Mouse (Mus musculus): ENCODE results near the gene Gm20388. TPM values are rescaled to one million over a fixed set of nuclear protein-coding genes. Genes with fewer than 3 reads are reported as not detected.

The Gm20388 gene
- polyA plus RNA-seq, 1 experiment from 2014 or later, result not detected

GRCm38 (mm10) chr8:122727412-122727811 is 2816.8 kb downstream of the Gm20388 start:
- Histone ChIP-seq H3K9me3 (ENCODE audit: control insufficient read depth, low read length) (no peaks in the 10 kb centered on the region), H3K4me2 (ENCODE audit: low read depth, low read length) (no peak overlapping the region), H3K36me3 (ENCODE audit: control insufficient read depth, insufficient read depth, low read length) (no peaks in the 10 kb centered on the region), H3K27ac (ENCODE audit: low read length) (no peak overlapping the region), H3K9ac (ENCODE audit: low read length) (no peak overlapping the region), H3K4me3 (ENCODE audit: low read length) (no peak overlapping the region), H3K27me3 (ENCODE audit: control insufficient read depth, insufficient read depth, low read depth, low read length) (no peaks in the 10 kb centered on the region), H3K4me1 (replicated peaks; ENCODE audit: control insufficient read depth, insufficient read depth, low read length) (no peaks in the 10 kb centered on the region)
- 51% methylated on average over 5 of the region's 5 CpGs for WGBS
- no peak for ATAC-seq (ENCODE audit: low read depth)

- WGBS, result 16% methylated on average over 3 of the region's 3 CpGs
- Histone ChIP-seq H3K36me3 (ENCODE audit: control insufficient read depth, insufficient read depth, low read length) (no peaks in the 10 kb centered on the region), H3K9ac (ENCODE audit: low read length) (no peak overlapping the region), H3K4me3 (ENCODE audit: low read length) (no peak overlapping the region), H3K4me2 (ENCODE audit: low read depth, low read length) (no peak overlapping the region), H3K9me3 (ENCODE audit: control insufficient read depth, low read length) (no peaks in the 10 kb centered on the region), H3K4me1 (replicated peaks; ENCODE audit: control insufficient read depth, insufficient read depth, low read length) (no peaks in the 10 kb centered on the region), H3K27ac (ENCODE audit: low read length) (no peak overlapping the region), H3K27me3 (ENCODE audit: control insufficient read depth, insufficient read depth, low read depth, low read length) (no peaks in the 10 kb centered on the region)
- ATAC-seq (ENCODE audit: low read depth), result no peak
Observed at GRCm38 (mm10) chr8:122728630-122729029, 2818.0 kb downstream of the Gm20388 start.

- 73% methylated on average over 3 of the region's 3 CpGs for WGBS
- no peak overlapping the region for H3K4me3 ChIP-seq (ENCODE audit: low read length)
- no peaks in the 10 kb centered on the region for H3K4me1 ChIP-seq (replicated peaks; ENCODE audit: control insufficient read depth, insufficient read depth, low read length)
- no peaks in the 10 kb centered on the region for H3K36me3 ChIP-seq (ENCODE audit: control insufficient read depth, insufficient read depth, low read length)
- no peak overlapping the region for H3K4me2 ChIP-seq (ENCODE audit: low read depth, low read length)
- no peaks in the 10 kb centered on the region for H3K9me3 ChIP-seq (ENCODE audit: control insufficient read depth, low read length)
- H3K27ac ChIP-seq (ENCODE audit: low read length), result no peak overlapping the region
- no peak for ATAC-seq (ENCODE audit: low read depth)
- H3K27me3 ChIP-seq (ENCODE audit: control insufficient read depth, insufficient read depth, low read depth, low read length), result peaks cover 2% of the 10 kb centered on the region; the same call in 1 of the 2 replicates
- H3K9ac ChIP-seq (ENCODE audit: low read length), result no peak overlapping the region
Observed at GRCm38 (mm10) chr8:122735110-122735509, 2824.5 kb downstream of the Gm20388 start.

GRCm38 (mm10) chr8:122735542-122736473 is 2825.2 kb downstream of the Gm20388 start:
- Histone ChIP-seq H3K27me3 (ENCODE audit: control insufficient read depth, insufficient read depth, low read depth, low read length) (peaks cover 2% of the 10 kb centered on the region; the same call in 1 of the 2 replicates), H3K36me3 (ENCODE audit: control insufficient read depth, insufficient read depth, low read length) (no peaks in the 10 kb centered on the region), H3K9me3 (ENCODE audit: control insufficient read depth, low read length) (no peaks in the 10 kb centered on the region), H3K4me2 (ENCODE audit: low read depth, low read length) (no peak overlapping the region), H3K9ac (ENCODE audit: low read length) (no peak overlapping the region), H3K27ac (ENCODE audit: low read length) (no peak overlapping the region), H3K4me3 (ENCODE audit: low read length) (no peak overlapping the region), H3K4me1 (replicated peaks; ENCODE audit: control insufficient read depth, insufficient read depth, low read length) (no peaks in the 10 kb centered on the region)
- WGBS, result 37% methylated on average over 19 of the region's 19 CpGs
- 0 out of 2 replicates have a peak, but pooled peaks have one; percentile 23 for ATAC-seq (ENCODE audit: low read depth)

GRCm38 (mm10) chr8:122736623-122737022 is 2826.0 kb downstream of the Gm20388 start:
- Histone ChIP-seq H3K27me3 (ENCODE audit: control insufficient read depth, insufficient read depth, low read depth, low read length) (peaks cover 2% of the 10 kb centered on the region; the same call in 1 of the 2 replicates), H3K4me2 (ENCODE audit: low read depth, low read length) (no peak overlapping the region), H3K4me3 (ENCODE audit: low read length) (no peak overlapping the region), H3K27ac (ENCODE audit: low read length) (no peak overlapping the region), H3K9me3 (ENCODE audit: control insufficient read depth, low read length) (no peaks in the 10 kb centered on the region), H3K4me1 (replicated peaks; ENCODE audit: control insufficient read depth, insufficient read depth, low read length) (no peaks in the 10 kb centered on the region), H3K9ac (ENCODE audit: low read length) (no peak overlapping the region), H3K36me3 (ENCODE audit: control insufficient read depth, insufficient read depth, low read length) (no peaks in the 10 kb centered on the region)
- 85% methylated on average over 11 of the region's 11 CpGs for WGBS
- ATAC-seq (ENCODE audit: low read depth), result no peak

- H3K9ac ChIP-seq (ENCODE audit: low read length), result no peak overlapping the region
- no peaks in the 10 kb centered on the region for H3K9me3 ChIP-seq (ENCODE audit: control insufficient read depth, low read length)
- H3K4me1 ChIP-seq (replicated peaks; ENCODE audit: control insufficient read depth, insufficient read depth, low read length), result no peaks in the 10 kb centered on the region
- WGBS, result 49% methylated on average over 4 of the region's 4 CpGs
- H3K4me2 ChIP-seq (ENCODE audit: low read depth, low read length), result no peak overlapping the region
- ATAC-seq (ENCODE audit: low read depth), result no peak
- no peak overlapping the region for H3K4me3 ChIP-seq (ENCODE audit: low read length)
- H3K36me3 ChIP-seq (ENCODE audit: control insufficient read depth, insufficient read depth, low read length), result no peaks in the 10 kb centered on the region
- H3K27me3 ChIP-seq (ENCODE audit: control insufficient read depth, insufficient read depth, low read depth, low read length), result peaks cover 6% of the 10 kb centered on the region; the same call in 1 of the 2 replicates
- H3K27ac ChIP-seq (ENCODE audit: low read length), result no peak overlapping the region
Observed at GRCm38 (mm10) chr8:122737071-122737470, 2826.4 kb downstream of the Gm20388 start.

- no peak overlapping the region for H3K9ac ChIP-seq (ENCODE audit: low read length)
- no peak overlapping the region for H3K4me2 ChIP-seq (ENCODE audit: low read depth, low read length)
- no peaks in the 10 kb centered on the region for H3K9me3 ChIP-seq (ENCODE audit: control insufficient read depth, low read length)
- H3K4me1 ChIP-seq (replicated peaks; ENCODE audit: control insufficient read depth, insufficient read depth, low read length), result no peaks in the 10 kb centered on the region
- H3K27me3 ChIP-seq (ENCODE audit: control insufficient read depth, insufficient read depth, low read depth, low read length), result peaks cover 8% of the 10 kb centered on the region; the same call in 1 of the 2 replicates
- H3K4me3 ChIP-seq (ENCODE audit: low read length), result no peak overlapping the region
- no peak overlapping the region for H3K27ac ChIP-seq (ENCODE audit: low read length)
- 81% methylated on average over 6 of the region's 6 CpGs for WGBS
- no peak for ATAC-seq (ENCODE audit: low read depth)
- H3K36me3 ChIP-seq (ENCODE audit: control insufficient read depth, insufficient read depth, low read length), result no peaks in the 10 kb centered on the region
Observed at GRCm38 (mm10) chr8:122737886-122738285, 2827.2 kb downstream of the Gm20388 start.

- Histone ChIP-seq H3K27me3 (ENCODE audit: control insufficient read depth, insufficient read depth, low read depth, low read length) (peaks cover 11% of the 10 kb centered on the region), H3K4me3 (ENCODE audit: low read length) (no peak overlapping the region), H3K36me3 (ENCODE audit: control insufficient read depth, insufficient read depth, low read length) (no peaks in the 10 kb centered on the region), H3K27ac (ENCODE audit: low read length) (no peak overlapping the region), H3K9ac (ENCODE audit: low read length) (no peak overlapping the region), H3K4me2 (ENCODE audit: low read depth, low read length) (no peak overlapping the region), H3K9me3 (ENCODE audit: control insufficient read depth, low read length) (no peaks in the 10 kb centered on the region), H3K4me1 (replicated peaks; ENCODE audit: control insufficient read depth, insufficient read depth, low read length) (no peaks in the 10 kb centered on the region)
- ATAC-seq (ENCODE audit: low read depth), result no peak
- 22% methylated on average over 10 of the region's 11 CpGs for WGBS
Observed at GRCm38 (mm10) chr8:122739102-122739725, 2828.6 kb downstream of the Gm20388 start.

GRCm38 (mm10) chr8:122742471-122742870 is 2831.8 kb downstream of the Gm20388 start:
- no peak for ATAC-seq (ENCODE audit: low read depth)
- no peaks in the 10 kb centered on the region for H3K36me3 ChIP-seq (ENCODE audit: control insufficient read depth, insufficient read depth, low read length)
- no peak overlapping the region for H3K27ac ChIP-seq (ENCODE audit: low read length)
- H3K9me3 ChIP-seq (ENCODE audit: control insufficient read depth, low read length), result no peaks in the 10 kb centered on the region
- no peak overlapping the region for H3K4me3 ChIP-seq (ENCODE audit: low read length)
- peaks cover 34% of the 10 kb centered on the region for H3K27me3 ChIP-seq (ENCODE audit: control insufficient read depth, insufficient read depth, low read depth, low read length)
- H3K4me2 ChIP-seq (ENCODE audit: low read depth, low read length), result no peak overlapping the region
- 21% methylated on average over 19 of the region's 19 CpGs for WGBS
- H3K4me1 ChIP-seq (replicated peaks; ENCODE audit: control insufficient read depth, insufficient read depth, low read length), result no peaks in the 10 kb centered on the region
- H3K9ac ChIP-seq (ENCODE audit: low read length), result no peak overlapping the region
